Mouse (Mus musculus) ES-E14 (cell line): ENCODE data around the gene Wfdc5.

Experiments used
- HCFC1 ChIP-seq: IDR thresholded peaks from 2 replicates; pipeline ENCODE4 v1.6.1; 2012; ENCODE audit warnings: low read length, inconsistent platforms, borderline replicate concordance; ENCODE audit not compliant: insufficient read depth
- MAFK ChIP-seq: IDR thresholded peaks from 2 replicates; pipeline ENCODE4 v1.6.1; 2014; ENCODE audit warnings: mild to moderate bottlenecking, low read depth, low read length, inconsistent platforms; ENCODE audit not compliant: insufficient read depth
- ZNF384 ChIP-seq: IDR thresholded peaks from 2 replicates; pipeline ENCODE4 v1.6.1; 2012; ENCODE audit warnings: low read depth, low read length, inconsistent platforms

DNA sequence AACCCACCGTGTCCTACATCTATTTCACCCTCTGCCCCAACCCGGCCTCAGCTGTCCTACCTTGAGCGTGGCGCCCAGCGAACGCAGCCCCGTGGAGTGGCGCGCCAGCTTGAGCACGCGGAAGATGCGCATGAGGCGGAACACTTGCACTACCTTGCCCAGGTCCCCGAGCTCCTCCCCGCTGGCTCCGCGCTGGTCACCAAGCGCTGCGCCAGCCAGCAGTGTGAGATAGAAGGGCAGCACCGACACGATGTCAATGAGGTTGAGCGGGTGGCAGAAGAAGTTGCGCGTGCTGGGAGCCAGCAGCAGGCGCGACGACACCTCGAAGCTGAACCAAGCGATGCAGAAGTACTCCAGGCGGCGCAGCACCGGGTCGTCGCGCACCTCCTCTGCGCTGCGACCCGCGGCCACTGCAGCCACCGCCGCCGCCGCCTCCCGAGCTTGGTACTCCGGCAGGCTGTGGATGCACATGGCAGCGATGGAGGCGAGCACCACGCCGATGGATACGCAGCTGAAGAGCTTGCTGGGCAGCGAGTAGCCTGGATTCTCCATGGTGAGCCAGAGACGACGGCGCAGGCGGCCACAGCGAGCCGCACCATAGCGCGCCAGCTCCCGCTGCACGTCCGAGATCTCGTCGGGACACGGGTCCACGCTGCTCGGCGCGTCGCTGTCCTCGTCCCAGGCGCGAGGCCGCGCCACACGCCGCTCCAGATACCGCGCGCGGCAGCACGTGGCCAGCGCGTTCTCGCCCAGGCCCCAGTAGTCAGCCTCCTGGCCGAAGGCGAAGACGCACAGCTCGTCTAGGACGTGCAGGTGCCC, 14.6 kb downstream of the Wfdc5 start:
- TF ChIP-seq HCFC1 (no peak), ZNF384 (no peak), MAFK (no peak)
